Mouse (Mus musculus) ES-E14 (cell line): ENCODE results near the gene Hdac9. TPM values are rescaled to one million over a fixed set of nuclear protein-coding genes. Genes with fewer than 3 reads are reported as not detected.

Experiments used
- DNase-seq: peaks from one replicate; pipeline ENCODE4 v3.0.0-alpha.2; 2013; ENCODE audit warnings: low read depth, low spot score
- H3K27ac ChIP-seq: 2 replicates; pipeline ENCODE4 v1.5.1; 2012; ENCODE audit warnings: low read depth, mild to moderate bottlenecking, low read length, moderate library complexity, mixed read lengths; ENCODE audit not compliant: poor library complexity, insufficient read depth, severe bottlenecking
- H3K36me3 ChIP-seq: 2 replicates; pipeline ENCODE4 v1.6.1; 2012; ENCODE audit warnings: mild to moderate bottlenecking, low read length, moderate library complexity, mixed read lengths; ENCODE audit not compliant: control insufficient read depth, poor library complexity, insufficient read depth, severe bottlenecking
- H3K4me1 ChIP-seq, 2 experiments: fragments of 150-350 bp in 1 of 2; sonication (generic) in 1 of 2; 2 replicates each; pipeline ENCODE4 v1.6.1; 2012; ENCODE audit warnings: low read length in 2 of 2, mild to moderate bottlenecking in 1 of 2, mixed read lengths in 1 of 2; ENCODE audit not compliant: control insufficient read depth in 2 of 2, insufficient read depth in 2 of 2, poor library complexity in 1 of 2
- H3K4me3 ChIP-seq, 2 experiments: fragments of 150-350 bp in 1 of 2; sonication (generic) in 1 of 2; 2 replicates each; pipeline ENCODE4 v1.5.1; 2012; ENCODE audit warnings: low read length in 2 of 2, low read depth in 1 of 2, mild to moderate bottlenecking in 1 of 2, mixed read lengths in 1 of 2; ENCODE audit not compliant: insufficient read depth in 1 of 2, poor library complexity in 1 of 2, severe bottlenecking in 1 of 2
- H3K9ac ChIP-seq: 2 replicates; pipeline ENCODE4 v1.6.1; 2012; ENCODE audit warnings: low read depth, mild to moderate bottlenecking, low read length, mixed read lengths; ENCODE audit not compliant: poor library complexity, insufficient read depth, severe bottlenecking
- H3K9me3 ChIP-seq: fragments of 150-350 bp; sonication (generic); 2 replicates; pipeline ENCODE4 v1.6.1; 2012; ENCODE audit warnings: low read depth, mild to moderate bottlenecking, low read length; ENCODE audit not compliant: control insufficient read depth, insufficient read depth
- CHD2 ChIP-seq: IDR thresholded peaks from 2 replicates; pipeline ENCODE4 v1.6.1; 2014; ENCODE audit warnings: mild to moderate bottlenecking, low read depth, low read length, inconsistent platforms
- HCFC1 ChIP-seq: IDR thresholded peaks from 2 replicates; pipeline ENCODE4 v1.6.1; 2012; ENCODE audit warnings: low read length, inconsistent platforms, borderline replicate concordance; ENCODE audit not compliant: insufficient read depth
- MAFK ChIP-seq: IDR thresholded peaks from 2 replicates; pipeline ENCODE4 v1.6.1; 2014; ENCODE audit warnings: mild to moderate bottlenecking, low read depth, low read length, inconsistent platforms; ENCODE audit not compliant: insufficient read depth
- ZC3H11A ChIP-seq: IDR thresholded peaks from 2 replicates; pipeline ENCODE4 v1.6.1; 2012; ENCODE audit warnings: low read depth, mild to moderate bottlenecking, inconsistent platforms, low read length, borderline replicate concordance
- ZNF384 ChIP-seq: IDR thresholded peaks from 2 replicates; pipeline ENCODE4 v1.6.1; 2012; ENCODE audit warnings: low read depth, low read length, inconsistent platforms
- in situ Hi-C, 2 experiments: fragments of 600-800 bp; cut with MboI; formaldehyde crosslinking; loops; one replicate each; pipeline ENCODE4 v1.15.1; 2025; ENCODE audit warnings: low sequenced_read_pairs in 2 of 2, inconsistent platforms in 1 of 2; ENCODE audit not compliant: unreplicated experiment in 2 of 2
- total RNA-seq: library from RNA; depleted of rRNA; stranded (reverse); fragments of 300-350 nt; gene quantifications from 2 replicates; pipeline ENCODE4 v1.2.3, GENCODE M21; 2012

Hdac9 gene
- total RNA-seq, 1 experiment, result 0.58 TPM

DNA sequence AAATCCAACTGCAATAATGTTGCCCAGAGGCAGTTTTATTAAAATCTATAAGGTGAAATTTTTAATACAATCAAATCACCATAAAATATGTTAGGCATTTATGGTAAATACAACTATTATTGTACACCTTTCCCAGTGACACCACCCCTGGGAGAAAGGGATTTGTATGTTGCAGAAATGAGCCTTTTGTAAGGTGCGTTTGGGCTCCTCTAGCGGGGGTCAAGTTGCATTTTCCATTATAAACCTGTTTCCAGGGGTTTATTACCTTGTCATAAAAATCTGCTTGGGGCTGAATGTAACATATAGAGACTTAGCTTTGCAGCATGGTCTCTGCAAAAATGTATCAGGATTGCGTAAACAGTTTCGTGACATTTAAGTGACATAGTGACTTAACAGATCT is 312.4 kb downstream of the Hdac9 start:
- H3K4me1 ChIP-seq, result no peaks in the 10 kb centered on the region
- no peak for DNase-seq
- in situ Hi-C loops, result no loop called here
- no peak for TF ChIP-seq MAFK
- TF ChIP-seq ZNF384, result no peak
- TF ChIP-seq CHD2, result no peak
- no peak for TF ChIP-seq ZC3H11A
- TF ChIP-seq HCFC1, result no peak
- H3K9me3 ChIP-seq, result no peaks in the 10 kb centered on the region
- H3K36me3 ChIP-seq, result no peaks in the 10 kb centered on the region
- no peak overlapping the region for H3K4me3 ChIP-seq
- H3K9ac ChIP-seq, result no peak overlapping the region
- no peak overlapping the region for H3K27ac ChIP-seq

DNA sequence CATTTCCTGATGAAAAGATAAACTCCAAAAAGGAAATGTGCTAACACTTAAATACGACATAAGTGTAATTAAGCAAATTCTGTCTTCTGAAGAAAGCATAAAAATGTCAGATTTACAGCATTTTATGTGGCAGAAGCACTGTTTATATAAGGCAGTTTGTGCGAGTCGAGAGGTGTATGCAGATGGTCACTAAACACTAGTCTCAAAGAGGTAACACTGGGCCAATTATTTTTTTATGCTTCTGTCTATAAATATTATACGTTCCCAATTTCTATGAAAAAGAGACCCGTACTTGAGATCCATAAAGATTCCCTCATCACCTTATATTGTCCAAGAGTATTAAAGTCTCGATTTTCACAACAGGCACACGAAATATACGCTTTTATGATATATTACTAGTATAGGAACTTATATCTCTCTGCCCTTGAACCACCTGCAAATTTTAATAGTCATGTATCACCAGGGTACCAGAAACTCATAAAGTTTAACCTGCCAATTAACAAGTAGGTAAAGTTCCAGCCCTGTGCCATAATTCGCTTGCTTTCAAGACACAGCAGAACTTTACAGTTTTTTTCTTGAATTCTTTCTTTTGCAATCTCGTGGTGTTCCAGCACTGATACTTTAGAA is 322.6 kb downstream of the Hdac9 start:
- no peaks in the 10 kb centered on the region for H3K9me3 ChIP-seq
- H3K27ac ChIP-seq, result no peak overlapping the region
- H3K36me3 ChIP-seq, result no peaks in the 10 kb centered on the region
- no peaks in the 10 kb centered on the region for H3K4me1 ChIP-seq
- in situ Hi-C loops, result no loop called here
- H3K9ac ChIP-seq, result no peak overlapping the region
- DNase-seq, result no peak
- H3K4me3 ChIP-seq, result no peak overlapping the region
- TF ChIP-seq HCFC1 (no peak), CHD2 (no peak), ZNF384 (no peak), MAFK (no peak), ZC3H11A (no peak)

DNA sequence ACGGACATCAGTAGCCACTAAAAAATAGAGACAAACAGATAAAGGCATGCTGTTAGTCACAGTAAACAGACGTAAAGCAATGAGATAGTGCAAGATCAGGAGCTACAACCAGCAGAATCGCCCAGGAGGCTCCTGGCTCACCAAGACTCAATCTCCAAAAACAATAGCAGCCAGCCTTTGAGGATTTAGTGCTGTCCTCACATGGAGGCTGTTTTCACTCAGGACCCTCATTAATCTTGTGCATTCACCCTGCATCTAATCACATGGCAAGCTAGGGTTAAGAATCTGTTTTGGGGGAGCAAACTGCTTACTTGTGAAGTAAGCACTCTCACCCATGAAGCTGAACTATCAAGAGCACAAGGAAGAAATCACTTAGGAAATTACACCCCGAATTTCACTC is 329.7 kb downstream of the Hdac9 start:
- no peaks in the 10 kb centered on the region for H3K4me1 ChIP-seq
- H3K9ac ChIP-seq, result no peak overlapping the region
- H3K27ac ChIP-seq, result no peak overlapping the region
- DNase-seq, result no peak
- no peaks in the 10 kb centered on the region for H3K36me3 ChIP-seq
- H3K4me3 ChIP-seq, result no peak overlapping the region
- TF ChIP-seq ZNF384 (no peak), HCFC1 (no peak), ZC3H11A (no peak), CHD2 (no peak), MAFK (no peak)
- H3K9me3 ChIP-seq, result no peaks in the 10 kb centered on the region
- in situ Hi-C loops, result no loop called here

DNA sequence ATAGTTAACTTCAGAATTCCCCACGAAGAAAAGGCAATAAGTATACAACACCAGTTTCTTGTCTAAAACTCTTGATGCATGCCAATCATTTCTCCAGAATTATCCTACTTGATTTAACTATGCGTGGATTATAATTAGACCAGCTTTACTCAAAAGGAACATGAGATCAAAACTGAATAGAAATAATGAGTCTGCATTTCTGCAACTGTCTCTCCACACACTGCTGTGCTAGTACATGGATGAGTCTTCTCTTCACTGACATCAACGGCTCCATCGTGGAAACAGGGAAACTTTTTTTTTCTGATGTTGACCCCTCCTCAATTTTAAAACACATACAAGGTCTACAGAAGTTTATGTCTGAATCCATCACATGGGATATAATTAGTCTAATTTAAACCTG is 334.4 kb downstream of the Hdac9 start:
- in situ Hi-C loops, result no loop called here
- no peak overlapping the region for H3K9ac ChIP-seq
- TF ChIP-seq CHD2 (no peak), HCFC1 (no peak), ZNF384 (no peak), ZC3H11A (no peak), MAFK (no peak)
- H3K36me3 ChIP-seq, result no peaks in the 10 kb centered on the region
- no peaks in the 10 kb centered on the region for H3K9me3 ChIP-seq
- no peak for DNase-seq
- no peak overlapping the region for H3K4me3 ChIP-seq
- no peaks in the 10 kb centered on the region for H3K4me1 ChIP-seq
- H3K27ac ChIP-seq, result no peak overlapping the region
